Mouse (Mus musculus) forebrain, postnatal 0 days (tissue): ENCODE data around the gene Ncor1. TPM values are rescaled to one million over a fixed set of nuclear protein-coding genes. Genes with fewer than 3 reads are reported as not detected.
"Not testable (repeated sequence)": the region's sequence is repeated elsewhere in the genome, so short reads cannot be mapped to it uniquely, and the experiment has no call there.

Experiments used
- ATAC-seq: fragments of 200-750 bp; cut with Nextera tagmentation; 2 replicates; pipeline ENCODE4 v1.8.0; 2017; ENCODE audit warnings: mild to moderate bottlenecking, moderate library complexity
- DNase-seq: peaks from one replicate; pipeline ENCODE4 v3.0.0-alpha.2; 2015
- H3K27ac ChIP-seq: fragments of 300-500 bp; sonication (generic); 2 replicates; pipeline ENCODE4 v1.5.1; 2014; ENCODE audit warnings: low read depth, mild to moderate bottlenecking, antibody characterized with exemption, low read length, moderate library complexity, mixed read lengths
- H3K27me3 ChIP-seq: fragments of 300-500 bp; sonication (generic); 2 replicates; pipeline ENCODE4 v1.6.1; 2014; ENCODE audit warnings: mild to moderate bottlenecking, low read length, mixed read lengths; ENCODE audit not compliant: insufficient read depth
- H3K36me3 ChIP-seq: fragments of 300-500 bp; sonication (generic); 2 replicates; pipeline ENCODE4 v1.6.1; 2014; ENCODE audit warnings: mild to moderate bottlenecking, moderate library complexity; ENCODE audit not compliant: insufficient read depth
- H3K4me1 ChIP-seq: fragments of 300-500 bp; sonication (generic); 2 replicates; pipeline ENCODE4 v1.6.1; 2014; ENCODE audit warnings: antibody characterized with exemption; ENCODE audit not compliant: insufficient read depth
- H3K4me2 ChIP-seq: fragments of 300-500 bp; sonication (generic); 2 replicates; pipeline ENCODE4 v1.6.1; 2014; ENCODE audit warnings: low read depth, mild to moderate bottlenecking, moderate library complexity
- H3K4me3 ChIP-seq: fragments of 300-500 bp; sonication (generic); 2 replicates; pipeline ENCODE4 v1.5.1; 2014; ENCODE audit warnings: low read depth, low read length, mixed read lengths
- H3K9ac ChIP-seq: fragments of 300-500 bp; sonication (generic); 2 replicates; pipeline ENCODE4 v1.6.1; 2014; ENCODE audit warnings: mild to moderate bottlenecking
- H3K9me3 ChIP-seq: fragments of 300-500 bp; sonication (generic); 2 replicates; pipeline ENCODE4 v1.6.1; 2016; ENCODE audit warnings: low read length
- CTCF ChIP-seq: sonication (generic); IDR thresholded peaks from 2 replicates; pipeline ENCODE4 v1.5.1; 2016; ENCODE audit warnings: antibody characterized with exemption, control low read depth, low read depth
- WGBS: fragments of 180-500 bp; shearing (Covaris S2); extraction: QIAGEN DNeasy Blood & Tissue Kit; methylation state at CpG from one replicate; pipeline ENCODE4 v1.1.7; 2014; 5-methylcytosine and 5-hydroxymethylcytosine counted together
- polyA plus RNA-seq: library from polyadenylated mRNA; unstranded; fragments of >200 nt; fragmentation: Nextera tagmentation; extraction: Ambion mirVana; gene quantifications from 2 replicates; pipeline ENCODE4 v1.2.1, GENCODE M21; 2015
- total RNA-seq: library from RNA; depleted of rRNA; stranded (reverse); fragments of >200 nt; gene quantifications from 2 replicates; pipeline ENCODE4 v1.2.3, GENCODE M21; 2014

The Ncor1 gene
- total and polyA plus RNA-seq, 2 experiments from 2014 or later: 122 to 153 TPM

- no peaks in the 10 kb centered on the region for H3K27me3 ChIP-seq
- H3K27ac ChIP-seq: no peak overlapping the region
- WGBS: 92% methylated on average over 8 of the region's 8 CpGs
- no peak for TF ChIP-seq CTCF
- peaks cover 40% of the 10 kb centered on the region for H3K36me3 ChIP-seq
- H3K4me3 ChIP-seq: no peak overlapping the region
- no peaks in the 10 kb centered on the region for H3K4me1 ChIP-seq
- H3K9ac ChIP-seq: no peak overlapping the region
- no peak overlapping the region for H3K4me2 ChIP-seq
- no peak for ATAC-seq
- no peaks in the 10 kb centered on the region for H3K9me3 ChIP-seq
- DNase-seq: no peak
Observed at GRCm38 (mm10) chr11:62285020-62285419, 173.3 kb downstream of the Ncor1 start.

- not testable (repeated sequence) for H3K4me1 ChIP-seq, DNase-seq, ATAC-seq, H3K27ac ChIP-seq, H3K27me3 ChIP-seq, H3K9ac ChIP-seq, H3K4me2 ChIP-seq, H3K4me3 ChIP-seq, H3K9me3 ChIP-seq
- peaks cover 33% of the 10 kb centered on the region for H3K36me3 ChIP-seq
- whole genome bisulfite sequencing: 89% methylated on average over 3 of the region's 3 CpGs
Observed at GRCm38 (mm10) chr11:62284020-62284419, 174.3 kb downstream of the Ncor1 start.

DNA sequence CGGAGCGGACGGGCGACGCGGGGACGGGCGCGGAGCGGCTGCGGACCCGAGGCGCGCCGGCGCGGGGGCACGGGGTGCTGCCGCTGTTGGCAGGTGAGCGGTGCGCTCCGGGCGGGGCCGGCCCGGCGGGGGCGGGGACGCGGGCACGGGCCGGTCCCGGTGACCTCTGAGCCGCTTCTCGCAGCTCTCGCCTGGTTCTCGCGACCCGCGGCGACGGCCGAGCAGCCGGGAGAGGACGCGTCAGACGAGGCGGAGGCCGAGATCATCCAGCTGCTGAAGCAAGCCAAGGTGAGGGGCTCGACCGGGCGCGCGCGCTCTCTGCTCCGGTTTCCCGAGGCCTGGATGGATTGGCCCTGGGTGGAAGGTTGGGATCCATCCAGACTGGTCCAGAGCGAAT lies 176.7 kb downstream of the Ncor1 start:
- Histone ChIP-seq H3K27ac (peak overlapping the region; percentile 90), H3K4me3 (peak overlapping the region; percentile 74), H3K4me2 (peak overlapping the region; percentile 71), H3K9ac (peak overlapping the region; percentile 82), H3K9me3 (no peaks in the 10 kb centered on the region), H3K36me3 (peaks cover 17% of the 10 kb centered on the region), H3K4me1 (no peaks in the 10 kb centered on the region), H3K27me3 (no peaks in the 10 kb centered on the region)
- DNase-seq: no peak
- TF ChIP-seq CTCF: no peak
- 7% methylated on average over 49 of the region's 57 CpGs for WGBS
- ATAC-seq: peak; percentile 52

DNA sequence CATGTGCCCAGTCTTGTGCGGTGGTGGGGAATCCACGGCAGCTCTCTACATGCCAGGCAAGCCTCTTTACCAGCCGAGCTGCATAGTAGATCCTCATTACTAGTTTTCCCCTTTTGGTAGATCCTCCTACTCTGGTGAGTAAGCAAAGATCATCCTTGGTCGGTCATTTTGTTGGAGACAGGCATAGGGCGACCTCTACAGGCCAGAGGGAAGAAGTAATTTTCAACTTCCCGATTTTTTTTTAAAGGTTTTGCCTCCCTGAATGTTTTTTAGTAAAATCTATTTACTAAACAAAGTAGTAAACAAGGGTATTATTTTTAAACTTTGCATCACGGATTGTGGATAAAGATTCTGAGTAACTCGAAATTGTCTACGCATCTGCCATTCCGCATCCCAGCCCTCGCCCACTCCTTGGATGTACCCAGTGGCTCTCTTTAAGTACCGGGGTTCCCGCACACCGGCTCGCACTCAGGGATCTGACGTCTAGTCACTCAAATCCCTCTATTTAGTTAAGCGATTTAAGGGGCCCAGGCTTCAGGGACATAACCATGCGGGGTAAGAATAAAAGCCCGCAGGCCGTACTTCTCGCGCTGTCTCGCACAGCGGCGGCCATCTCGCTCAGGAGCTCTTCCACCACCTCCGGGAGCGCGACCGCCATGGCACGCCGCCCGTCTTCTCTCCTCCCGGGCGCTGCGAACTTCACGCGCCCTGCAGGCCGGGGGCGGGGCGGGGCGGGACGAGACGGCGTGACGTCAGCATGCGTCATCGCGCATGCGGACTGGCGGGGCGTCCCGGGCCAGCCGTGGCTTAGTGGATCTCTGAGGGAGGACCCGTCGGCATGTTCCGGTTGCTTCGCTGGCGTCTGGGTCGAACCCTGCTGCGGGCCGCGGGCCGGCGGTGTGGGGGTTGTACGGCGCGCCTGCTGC lies 177.4 kb downstream of the Ncor1 start, which contains the start of the genes Zswim7 and Ttc19:
Gene Zswim7 (minus strand): TSS at position 701 of the 926 bp plus-strand sequence.
Gene Ttc19 (plus strand): TSS at position 799 of the 926 bp plus-strand sequence.
- WGBS: under 1% methylated on average over 67 of the region's 68 CpGs
- ATAC-seq: peak; percentile 97
- no peaks in the 10 kb centered on the region for H3K27me3 ChIP-seq
- H3K27ac ChIP-seq: peak within 1 kb of the TSS; percentile 90
- peak within 1 kb of the TSS; percentile 74 for H3K4me3 ChIP-seq
- peak within 1 kb of the TSS; percentile 71 for H3K4me2 ChIP-seq
- no peaks in the 10 kb centered on the region for H3K4me1 ChIP-seq
- TF ChIP-seq CTCF: peak; percentile 83
- no peaks in the 10 kb centered on the region for H3K9me3 ChIP-seq
- peak within 1 kb of the TSS; percentile 82 for H3K9ac ChIP-seq
- H3K36me3 ChIP-seq: peaks cover 12% of the 10 kb centered on the region
- DNase-seq: peak; percentile 96

GRCm38 (mm10) chr11:62278027-62278426 lies 180.3 kb downstream of the Ncor1 start:
- H3K9me3 ChIP-seq: no peaks in the 10 kb centered on the region
- H3K9ac ChIP-seq: no peak overlapping the region
- DNase-seq (peak; percentile 79), ATAC-seq (no peak)
- 31% methylated on average over 5 of the region's 5 CpGs for WGBS
- no peaks in the 10 kb centered on the region for H3K27me3 ChIP-seq
- no peaks in the 10 kb centered on the region for H3K4me1 ChIP-seq
- H3K27ac ChIP-seq: no peak overlapping the region
- no peaks in the 10 kb centered on the region for H3K36me3 ChIP-seq
- H3K4me2 ChIP-seq: no peak overlapping the region
- H3K4me3 ChIP-seq: no peak overlapping the region
- peak; percentile 89 for TF ChIP-seq CTCF

- WGBS: 69% methylated on average over 8 of the region's 8 CpGs
- H3K4me2 ChIP-seq: no peak overlapping the region
- TF ChIP-seq CTCF: no peak
- ATAC-seq: no peak
- no peak for DNase-seq
- H3K4me3 ChIP-seq: no peak overlapping the region
- no peaks in the 10 kb centered on the region for H3K36me3 ChIP-seq
- no peaks in the 10 kb centered on the region for H3K27me3 ChIP-seq
- no peak overlapping the region for H3K9ac ChIP-seq
- H3K27ac ChIP-seq: no peak overlapping the region
- no peaks in the 10 kb centered on the region for H3K9me3 ChIP-seq
- no peaks in the 10 kb centered on the region for H3K4me1 ChIP-seq
Observed at GRCm38 (mm10) chr11:62277086-62277485, 181.3 kb downstream of the Ncor1 start.

DNA sequence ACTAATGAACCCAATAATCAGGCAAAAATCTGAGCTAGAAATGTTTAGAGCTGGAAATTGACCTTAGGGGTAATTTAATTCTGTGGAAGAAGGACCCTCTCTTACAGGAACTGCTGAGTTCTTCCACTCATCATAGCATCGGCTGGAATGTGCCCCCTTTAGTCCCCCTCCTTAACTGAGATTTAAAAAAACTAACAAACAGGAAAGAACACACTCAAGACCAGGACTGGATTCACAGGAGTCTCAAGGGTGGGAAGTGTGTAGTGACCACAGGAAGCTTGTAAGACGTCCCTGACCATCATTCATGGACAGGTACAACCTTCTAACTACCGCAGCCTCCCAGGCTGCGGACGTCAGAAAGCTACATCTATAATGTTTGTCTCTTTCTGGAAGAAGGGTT lies 187.5 kb downstream of the Ncor1 start:
- H3K9ac ChIP-seq: no peak overlapping the region
- no peaks in the 10 kb centered on the region for H3K27me3 ChIP-seq
- WGBS: 70% methylated on average over 5 of the region's 5 CpGs
- no peaks in the 10 kb centered on the region for H3K36me3 ChIP-seq
- H3K27ac ChIP-seq: no peak overlapping the region
- DNase-seq (no peak), ATAC-seq (no peak)
- H3K4me1 ChIP-seq: no peaks in the 10 kb centered on the region
- H3K4me3 ChIP-seq: no peak overlapping the region
- H3K4me2 ChIP-seq: no peak overlapping the region
- TF ChIP-seq CTCF: no peak
- H3K9me3 ChIP-seq: no peaks in the 10 kb centered on the region
